Mouse (Mus musculus) limb, embryonic 13.5 days (tissue): ENCODE results near the gene Pmpcb. TPM values are rescaled to one million over a fixed set of nuclear protein-coding genes. Genes with fewer than 3 reads are reported as not detected.
"Not testable (repeated sequence)": the region's sequence is repeated elsewhere in the genome, so short reads cannot be mapped to it uniquely, and the experiment has no call there.

Experiments
- ATAC-seq: fragments of 200-750 bp; cut with Nextera tagmentation; 2 replicates; pipeline ENCODE4 v1.8.0; 2017; ENCODE audit warnings: low read depth, moderate number of reproducible peaks, moderate TSS enrichment; ENCODE audit not compliant: low FRiP score
- H3K27ac ChIP-seq: fragments of 300-500 bp; sonication (generic); 2 replicates; pipeline ENCODE4 v1.5.1; 2015; ENCODE audit warnings: inconsistent platforms, mild to moderate bottlenecking, moderate library complexity
- H3K27me3 ChIP-seq: fragments of 300-500 bp; sonication (generic); 2 replicates; pipeline ENCODE4 v1.6.1; 2015; ENCODE audit warnings: mild to moderate bottlenecking, inconsistent platforms
- H3K36me3 ChIP-seq: fragments of 300-500 bp; sonication (generic); 2 replicates; pipeline ENCODE4 v1.6.1; 2015; ENCODE audit warnings: inconsistent platforms, mild to moderate bottlenecking, moderate library complexity
- H3K4me1 ChIP-seq: fragments of 300-500 bp; sonication (generic); 2 replicates; pipeline ENCODE4 v1.6.1; 2015; ENCODE audit warnings: inconsistent platforms
- H3K4me2 ChIP-seq: fragments of 300-500 bp; sonication (generic); replicated peaks from 2 replicates; pipeline ENCODE4 v1.6.1; 2015; ENCODE audit warnings: inconsistent platforms, mild to moderate bottlenecking, moderate library complexity
- H3K4me3 ChIP-seq: fragments of 300-500 bp; sonication (generic); 2 replicates; pipeline ENCODE4 v1.5.1; 2015; ENCODE audit warnings: moderate library complexity, mild to moderate bottlenecking, inconsistent platforms
- H3K9ac ChIP-seq: fragments of 300-500 bp; sonication (generic); 2 replicates; pipeline ENCODE4 v1.6.1; 2015; ENCODE audit warnings: mild to moderate bottlenecking, inconsistent platforms
- H3K9me3 ChIP-seq: fragments of 300-500 bp; sonication (generic); 2 replicates; pipeline ENCODE4 v1.6.1; 2016; ENCODE audit warnings: inconsistent platforms
- WGBS: fragments of 180-500 bp; shearing (Covaris S2); methylation state at CpG from one replicate; pipeline ENCODE4 v1.1.7; 2015; 5-methylcytosine and 5-hydroxymethylcytosine counted together
- polyA plus RNA-seq: library from polyadenylated mRNA; unstranded; fragments of >200 nt; fragmentation: Nextera tagmentation; extraction: Ambion mirVana; gene quantifications from 2 replicates; pipeline ENCODE4 v1.2.1, GENCODE M21; 2015

The Pmpcb gene
- polyA plus RNA-seq, result 91.5 and 94.9 TPM in 2 replicates

- under 1% methylated on average over 42 of the region's 42 CpGs for WGBS
- Histone ChIP-seq H3K4me2 (peak within 1 kb of the TSS; percentile 94), H3K27ac (peak within 1 kb of the TSS; percentile 88), H3K9ac (peak within 1 kb of the TSS; percentile 90), H3K9me3 (no peaks in the 10 kb centered on the region), H3K4me3 (peak within 1 kb of the TSS; percentile 89), H3K36me3 (peaks cover 34% of the 10 kb centered on the region), H3K4me1 (peaks cover 16% of the 10 kb centered on the region), H3K27me3 (no peaks in the 10 kb centered on the region)
- ATAC-seq, result peak; percentile 93
Measured at GRCm38 (mm10) chr5:21736956-21737585, at the start of gene Pmpcb. Gene Pmpcb, plus strand, starts transcription at chr5:21737141.

- no peak for ATAC-seq
- no peaks in the 10 kb centered on the region for H3K9me3 ChIP-seq
- no peak overlapping the region for H3K27ac ChIP-seq
- no peaks in the 10 kb centered on the region for H3K4me1 ChIP-seq
- H3K36me3 ChIP-seq, result no peaks in the 10 kb centered on the region
- H3K4me3 ChIP-seq, result no peak overlapping the region
- no peak overlapping the region for H3K9ac ChIP-seq
- H3K4me2 ChIP-seq, result no peak overlapping the region
- no peaks in the 10 kb centered on the region for H3K27me3 ChIP-seq
- 96% methylated on average over 5 of the region's 5 CpGs for WGBS
Measured at GRCm38 (mm10) chr5:21692230-21692629, 44.7 kb upstream of the Pmpcb start.

- H3K36me3 ChIP-seq, result no peaks in the 10 kb centered on the region
- 18% methylated on average over 3 of the region's 3 CpGs for WGBS
- H3K27me3 ChIP-seq, result no peaks in the 10 kb centered on the region
- no peak overlapping the region for H3K27ac ChIP-seq
- no peak for ATAC-seq
- no peaks in the 10 kb centered on the region for H3K9me3 ChIP-seq
- no peak overlapping the region for H3K4me3 ChIP-seq
- no peak overlapping the region for H3K9ac ChIP-seq
- no peak overlapping the region for H3K4me2 ChIP-seq
- H3K4me1 ChIP-seq, result no peaks in the 10 kb centered on the region
Measured at GRCm38 (mm10) chr5:21693372-21693870, 43.5 kb upstream of the Pmpcb start.

- H3K4me2 ChIP-seq, result no peak overlapping the region
- H3K9ac ChIP-seq, result no peak overlapping the region
- no peaks in the 10 kb centered on the region for H3K9me3 ChIP-seq
- H3K4me1 ChIP-seq, result no peaks in the 10 kb centered on the region
- H3K27ac ChIP-seq, result no peak overlapping the region
- H3K4me3 ChIP-seq, result no peak overlapping the region
- ATAC-seq, result no peak
- WGBS, result 79% methylated on average over 3 of the region's 3 CpGs
- H3K27me3 ChIP-seq, result no peaks in the 10 kb centered on the region
- H3K36me3 ChIP-seq, result no peaks in the 10 kb centered on the region
Measured at GRCm38 (mm10) chr5:21694854-21695490, 42.0 kb upstream of the Pmpcb start.

- H3K4me3 ChIP-seq, H3K4me1 ChIP-seq, ATAC-seq, H3K27me3 ChIP-seq, H3K27ac ChIP-seq, H3K4me2 ChIP-seq, H3K9ac ChIP-seq, H3K9me3 ChIP-seq, H3K36me3 ChIP-seq: not testable (repeated sequence)
- 88% methylated on average over 3 of the region's 3 CpGs for WGBS
Measured at GRCm38 (mm10) chr5:21699555-21699954, 37.4 kb upstream of the Pmpcb start.

GRCm38 (mm10) chr5:21700272-21700821, 36.6 kb upstream of the Pmpcb start:
- WGBS, result 16% methylated on average over 10 of the region's 10 CpGs
- no peak for ATAC-seq

GRCm38 (mm10) chr5:21700934-21701333, 36.0 kb upstream of the Pmpcb start:
- H3K9ac ChIP-seq, result peak overlapping the region; percentile 60
- no peaks in the 10 kb centered on the region for H3K36me3 ChIP-seq
- 0 out of 2 replicates have a peak, but pooled peaks cover 4% of the 10 kb centered on the region for H3K4me1 ChIP-seq
- no peaks in the 10 kb centered on the region for H3K9me3 ChIP-seq
- ATAC-seq, result peak; percentile 55; the same call in 1 of the 2 replicates
- H3K4me3 ChIP-seq, result peak overlapping the region; percentile 68
- no peaks in the 10 kb centered on the region for H3K27me3 ChIP-seq
- H3K27ac ChIP-seq, result no peak overlapping the region
- peak overlapping the region; percentile 83 for H3K4me2 ChIP-seq
- under 1% methylated on average over 22 of the region's 22 CpGs for WGBS

More at GRCm38 (mm10) chr5:21700272-21700821, 36.6 kb upstream of the Pmpcb start:
- Histone ChIP-seq H3K27ac (no peak overlapping the region), H3K4me3 (peak overlapping the region; percentile 68), H3K36me3 (no peaks in the 10 kb centered on the region), H3K4me1 (0 out of 2 replicates have a peak, but pooled peaks cover 4% of the 10 kb centered on the region), H3K4me2 (peak overlapping the region; percentile 83), H3K9me3 (no peaks in the 10 kb centered on the region), H3K9ac (no peak overlapping the region), H3K27me3 (no peaks in the 10 kb centered on the region)

- H3K27me3 ChIP-seq, result no peaks in the 10 kb centered on the region
- H3K9ac ChIP-seq, result peak within 1 kb of the TSS; percentile 86
- no peaks in the 10 kb centered on the region for H3K9me3 ChIP-seq
- peak within 1 kb of the TSS; percentile 83 for H3K4me2 ChIP-seq
- ATAC-seq, result peak; percentile 99
- WGBS, result under 1% methylated on average over 59 of the region's 59 CpGs
- H3K4me3 ChIP-seq, result peak within 1 kb of the TSS; percentile 68
- peak within 1 kb of the TSS; percentile 91 for H3K27ac ChIP-seq
- H3K4me1 ChIP-seq, result 0 out of 2 replicates have a peak, but pooled peaks cover 4% of the 10 kb centered on the region
- no peaks in the 10 kb centered on the region for H3K36me3 ChIP-seq
Measured at GRCm38 (mm10) chr5:21701351-21702008, 35.5 kb upstream of the Pmpcb start, which contains the start of gene Napepld. Gene Napepld, minus strand, starts transcription at chr5:21701396.

GRCm38 (mm10) chr5:21702009-21702364, 35.0 kb upstream of the Pmpcb start:
- peak overlapping the region; percentile 83 for H3K4me2 ChIP-seq
- no peak for ATAC-seq
- peak overlapping the region; percentile 86; the same call in 1 of the 2 replicates for H3K9ac ChIP-seq
- H3K4me3 ChIP-seq, result peak overlapping the region; percentile 68
- H3K9me3 ChIP-seq, result no peaks in the 10 kb centered on the region
- H3K36me3 ChIP-seq, result no peaks in the 10 kb centered on the region
- no peaks in the 10 kb centered on the region for H3K27me3 ChIP-seq
- H3K27ac ChIP-seq, result peak overlapping the region; percentile 91
- WGBS, result 60% methylated on average over 2 of the region's 2 CpGs
- 0 out of 2 replicates have a peak, but pooled peaks cover 4% of the 10 kb centered on the region for H3K4me1 ChIP-seq

- Histone ChIP-seq H3K9me3 (no peaks in the 10 kb centered on the region), H3K27me3 (no peaks in the 10 kb centered on the region), H3K4me1 (0 out of 2 replicates have a peak, but pooled peaks cover 4% of the 10 kb centered on the region), H3K4me2 (no peak overlapping the region), H3K9ac (no peak overlapping the region), H3K36me3 (no peaks in the 10 kb centered on the region), H3K27ac (no peak overlapping the region), H3K4me3 (no peak overlapping the region)
- WGBS, result 83% methylated on average over 6 of the region's 6 CpGs
- ATAC-seq, result no peak
Measured at GRCm38 (mm10) chr5:21702873-21703475, 34.0 kb upstream of the Pmpcb start.

- Histone ChIP-seq H3K4me2 (no peak overlapping the region), H3K4me3 (no peak overlapping the region), H3K4me1 (0 out of 2 replicates have a peak, but pooled peaks cover 4% of the 10 kb centered on the region), H3K9me3 (no peaks in the 10 kb centered on the region), H3K27ac (no peak overlapping the region), H3K9ac (no peak overlapping the region), H3K36me3 (no peaks in the 10 kb centered on the region), H3K27me3 (no peaks in the 10 kb centered on the region)
- WGBS, result 90% methylated on average over 3 of the region's 3 CpGs
- no peak for ATAC-seq
Measured at GRCm38 (mm10) chr5:21703708-21704107, 33.2 kb upstream of the Pmpcb start.
